Mouse (Mus musculus) G1E-ER4 (cell line): ENCODE results near the gene Bsg. TPM values are rescaled to one million over a fixed set of nuclear protein-coding genes. Genes with fewer than 3 reads are reported as not detected.

Experiments used
- GATA1 ChIP-seq: IDR thresholded peaks from one replicate; pipeline ENCODE4 v1.8.0; 2012; ENCODE audit warnings: low read length, inconsistent platforms
- polyA plus RNA-seq: library from polyadenylated mRNA; stranded (reverse); fragments of >175 nt; gene quantifications from 2 replicates; pipeline ENCODE4 v1.2.3, GENCODE M21; 2012

Gene Bsg
- polyA plus RNA-seq, 1 experiment, result 1,207 TPM

- no peak for TF ChIP-seq GATA1
Observed at GRCm38 (mm10) chr10:79708668-79709067, 4.4 kb downstream of the Bsg start.

- no peak for TF ChIP-seq GATA1
Observed at GRCm38 (mm10) chr10:79709307-79709706, 5.0 kb downstream of the Bsg start.

GRCm38 (mm10) chr10:79712029-79712428 is 7.7 kb downstream of the Bsg start:
- no peak for TF ChIP-seq GATA1

- no peak for TF ChIP-seq GATA1
Observed at GRCm38 (mm10) chr10:79712499-79713126, 8.3 kb downstream of the Bsg start.

GRCm38 (mm10) chr10:79713163-79713562 is 8.9 kb downstream of the Bsg start:
- no peak for TF ChIP-seq GATA1

GRCm38 (mm10) chr10:79714996-79715395 is 10.7 kb downstream of the Bsg start:
- TF ChIP-seq GATA1, result no peak

GRCm38 (mm10) chr10:79716254-79716987 is 12.1 kb downstream of the Bsg start, which contains the start of gene Hcn2:
Gene Hcn2 (plus strand): TSS chr10:79716634.
- no peak for TF ChIP-seq GATA1

- TF ChIP-seq GATA1, result no peak
Observed at GRCm38 (mm10) chr10:79716988-79717355, 12.7 kb downstream of the Bsg start.

GRCm38 (mm10) chr10:79717640-79718357 is 13.5 kb downstream of the Bsg start:
- TF ChIP-seq GATA1, result no peak

- TF ChIP-seq GATA1, result no peak
Observed at GRCm38 (mm10) chr10:79721089-79721488, 16.8 kb downstream of the Bsg start.

- no peak for TF ChIP-seq GATA1
Observed at GRCm38 (mm10) chr10:79723047-79723446, 18.8 kb downstream of the Bsg start.

- TF ChIP-seq GATA1, result no peak
Observed at GRCm38 (mm10) chr10:79723692-79724091, 19.4 kb downstream of the Bsg start.

- TF ChIP-seq GATA1, result no peak
Observed at GRCm38 (mm10) chr10:79726090-79726489, 21.8 kb downstream of the Bsg start.

GRCm38 (mm10) chr10:79728323-79729249 is 24.3 kb downstream of the Bsg start:
- no peak for TF ChIP-seq GATA1

- TF ChIP-seq GATA1, result no peak
Observed at GRCm38 (mm10) chr10:79729357-79729965, 25.2 kb downstream of the Bsg start.

- TF ChIP-seq GATA1, result no peak
Observed at GRCm38 (mm10) chr10:79732500-79732899, 28.2 kb downstream of the Bsg start.
